Mouse (Mus musculus) heart, postnatal 0 days (tissue): ENCODE measurements around the gene Gad1. TPM values are rescaled to one million over a fixed set of nuclear protein-coding genes. Genes with fewer than 3 reads are reported as not detected.
"Not testable (repeated sequence)": the region's sequence is repeated elsewhere in the genome, so short reads cannot be mapped to it uniquely, and the experiment has no call there.

Experiments
- ATAC-seq: fragments of 200-750 bp; cut with Nextera tagmentation; 2 replicates; pipeline ENCODE4 v1.8.0; 2017; ENCODE audit warnings: low read depth, moderate number of reproducible peaks, moderate library complexity; ENCODE audit not compliant: insufficient read depth
- DNase-seq: peaks from one replicate; pipeline ENCODE4 v3.0.0-alpha.2; 2016; ENCODE audit warnings: low spot score
- H3K27ac ChIP-seq: fragments of 300-500 bp; sonication (generic); 2 replicates; pipeline ENCODE4 v1.5.1; 2014; ENCODE audit warnings: low read depth, mild to moderate bottlenecking
- H3K27me3 ChIP-seq: fragments of 300-500 bp; sonication (generic); 2 replicates; pipeline ENCODE4 v1.6.1; 2014; ENCODE audit warnings: low read length, mixed read lengths; ENCODE audit not compliant: control insufficient read depth, insufficient read depth
- H3K36me3 ChIP-seq: fragments of 300-500 bp; sonication (generic); replicated peaks from 2 replicates; pipeline ENCODE4 v1.6.1; 2014; ENCODE audit warnings: low read length, mixed read lengths; ENCODE audit not compliant: control insufficient read depth, insufficient read depth
- H3K4me1 ChIP-seq: fragments of 300-500 bp; sonication (generic); 2 replicates; pipeline ENCODE4 v1.6.1; 2014; ENCODE audit warnings: antibody characterized with exemption; ENCODE audit not compliant: control insufficient read depth, insufficient read depth
- H3K4me2 ChIP-seq: fragments of 300-500 bp; sonication (generic); 2 replicates; pipeline ENCODE4 v1.6.1; 2014; ENCODE audit warnings: low read depth, mild to moderate bottlenecking, low read length, moderate library complexity
- H3K4me3 ChIP-seq: fragments of 300-500 bp; sonication (generic); 2 replicates; pipeline ENCODE4 v1.5.1; 2014; ENCODE audit warnings: low read depth, low read length
- H3K9ac ChIP-seq: fragments of 300-500 bp; sonication (generic); replicated peaks from 2 replicates; pipeline ENCODE4 v1.6.1; 2014; ENCODE audit warnings: low read depth, low read length, mixed read lengths
- H3K9me3 ChIP-seq: fragments of 300-500 bp; sonication (generic); replicated peaks from 2 replicates; pipeline ENCODE4 v1.6.1; 2016; ENCODE audit warnings: low read length; ENCODE audit not compliant: control insufficient read depth
- CTCF ChIP-seq: IDR thresholded peaks from 2 replicates; pipeline ENCODE4 v1.5.1; 2016; ENCODE audit warnings: antibody characterized with exemption, control low read depth, low read depth
- EP300 ChIP-seq: IDR thresholded peaks from 2 replicates; pipeline ENCODE4 v1.6.1; 2016; ENCODE audit warnings: antibody characterized with exemption, low read depth
- WGBS: fragments of 180-500 bp; shearing (Covaris S2); extraction: QIAGEN DNeasy Blood & Tissue Kit; methylation state at CpG from one replicate; pipeline ENCODE4 v1.1.7; 2014; 5-methylcytosine and 5-hydroxymethylcytosine counted together
- polyA plus RNA-seq: library from polyadenylated mRNA; unstranded; fragments of >200 nt; fragmentation: Nextera tagmentation; extraction: Ambion mirVana; gene quantifications from 2 replicates; pipeline ENCODE4 v1.2.1, GENCODE M21; 2015
- total RNA-seq: library from RNA; depleted of rRNA; stranded (reverse); fragments of >200 nt; gene quantifications from 2 replicates; pipeline ENCODE4 v1.2.3, GENCODE M21; 2014; ENCODE audit warnings: low replicate concordance

The Gad1 gene
- total and polyA plus RNA-seq, 2 experiments from 2014 or later = 0.11 TPM; not detected in 1

DNA sequence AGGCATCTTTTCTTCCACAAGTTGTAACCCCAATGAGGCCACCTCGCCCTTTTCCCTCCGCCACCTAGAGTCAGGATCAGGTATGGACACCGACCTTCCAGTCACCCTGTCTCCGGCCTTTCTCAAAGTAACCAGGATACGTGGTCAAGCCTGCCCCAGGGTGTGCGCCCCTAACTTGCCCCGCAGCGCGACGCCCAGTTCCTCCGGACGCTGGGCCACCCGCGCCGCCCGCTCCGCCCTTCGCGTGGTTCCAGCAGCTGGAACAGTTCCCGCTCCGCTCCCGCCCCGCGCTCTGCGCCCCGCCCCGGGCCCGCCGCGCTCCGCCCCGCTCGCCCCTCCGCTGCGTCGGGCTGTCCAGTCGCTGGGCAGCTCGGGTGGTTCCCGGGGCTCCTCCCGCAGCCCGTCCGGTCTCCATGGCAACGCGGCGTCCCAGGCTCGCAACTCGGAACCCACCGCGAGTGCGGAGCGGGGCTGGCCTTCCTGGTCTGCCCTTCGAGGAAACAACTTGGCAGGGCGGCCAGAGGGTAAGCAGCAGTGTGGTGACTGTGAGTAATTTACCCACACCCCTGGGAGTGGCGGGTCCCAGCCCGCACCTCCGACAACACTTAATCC is 43.7 kb upstream of the Gad1 start:
- WGBS = under 1% methylated on average over 55 of the region's 56 CpGs
- DNase-seq (peak; percentile 61), ATAC-seq (peak; percentile 95)
- Histone ChIP-seq H3K9ac (0 out of 2 replicates have a peak overlapping the region, but pooled peaks have one; percentile 24), H3K4me1 (peaks cover 6% of the 10 kb centered on the region; the same call in 1 of the 2 replicates), H3K36me3 (no peaks in the 10 kb centered on the region), H3K27me3 (0 out of 2 replicates have a peak, but pooled peaks cover 5% of the 10 kb centered on the region), H3K27ac (no peak overlapping the region), H3K4me2 (peak overlapping the region; percentile 80), H3K9me3 (no peaks in the 10 kb centered on the region), H3K4me3 (peak overlapping the region; percentile 50)
- TF ChIP-seq EP300 (no peak), CTCF (peak; percentile 53)

DNA sequence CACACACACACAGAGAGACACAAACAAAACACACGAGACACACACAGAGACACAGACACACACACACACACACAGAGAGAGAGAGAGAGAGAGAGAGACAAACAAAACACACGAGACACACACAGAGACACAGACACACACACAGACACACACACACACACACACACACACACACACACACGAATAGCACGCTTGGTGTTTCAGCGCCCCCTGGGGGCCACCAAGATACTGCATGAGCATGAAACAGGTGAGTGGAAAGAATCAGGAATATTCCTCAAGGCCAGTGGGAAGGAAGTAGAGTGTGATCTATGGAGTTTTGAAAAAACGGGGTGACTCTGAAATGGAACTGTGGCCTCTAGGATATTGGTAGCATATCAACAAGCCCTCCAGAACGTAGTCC is 14.6 kb upstream of the Gad1 start:
- not testable (repeated sequence) for DNase-seq

DNA sequence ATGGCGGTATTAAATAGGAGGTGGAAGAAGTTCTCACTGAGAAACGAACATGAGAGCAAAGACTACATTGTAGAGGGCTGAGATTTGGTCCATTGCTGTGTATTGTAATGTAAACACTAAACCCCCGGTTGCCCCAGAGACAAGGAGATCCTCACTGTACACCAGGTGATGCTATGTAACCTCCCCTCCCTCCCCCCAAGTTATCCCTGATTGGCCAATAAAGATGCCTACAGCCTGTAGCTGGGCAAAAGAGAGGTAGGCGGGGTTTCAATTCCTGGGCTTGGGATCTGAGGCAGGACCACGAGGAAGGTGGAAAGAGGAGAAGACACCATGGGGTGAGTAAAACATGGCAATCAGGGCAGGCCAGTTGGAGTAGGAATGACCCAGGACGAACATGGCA is 2.2 kb upstream of the Gad1 start:
- H3K4me2 ChIP-seq = no peak overlapping the region
- TF ChIP-seq EP300 (no peak), CTCF (no peak)
- H3K4me1 ChIP-seq = no peaks in the 10 kb centered on the region
- H3K27ac ChIP-seq = no peak overlapping the region
- H3K4me3 ChIP-seq = no peak overlapping the region
- no peaks in the 10 kb centered on the region for H3K36me3 ChIP-seq
- no peaks in the 10 kb centered on the region for H3K27me3 ChIP-seq
- DNase-seq (no peak), ATAC-seq (no peak)
- H3K9me3 ChIP-seq = no peaks in the 10 kb centered on the region
- 51% methylated on average over 6 of the region's 6 CpGs for WGBS
- no peak overlapping the region for H3K9ac ChIP-seq

More for the DNA sequence above, 14.6 kb upstream of the Gad1 start:
- H3K9me3 ChIP-seq, H3K27ac ChIP-seq, ATAC-seq, H3K27me3 ChIP-seq, H3K4me1 ChIP-seq, H3K4me2 ChIP-seq, H3K36me3 ChIP-seq, H3K9ac ChIP-seq, H3K4me3 ChIP-seq: not testable (repeated sequence)
- 44% methylated on average over 7 of the region's 7 CpGs for WGBS
- TF ChIP-seq CTCF = peak; percentile 61

DNA sequence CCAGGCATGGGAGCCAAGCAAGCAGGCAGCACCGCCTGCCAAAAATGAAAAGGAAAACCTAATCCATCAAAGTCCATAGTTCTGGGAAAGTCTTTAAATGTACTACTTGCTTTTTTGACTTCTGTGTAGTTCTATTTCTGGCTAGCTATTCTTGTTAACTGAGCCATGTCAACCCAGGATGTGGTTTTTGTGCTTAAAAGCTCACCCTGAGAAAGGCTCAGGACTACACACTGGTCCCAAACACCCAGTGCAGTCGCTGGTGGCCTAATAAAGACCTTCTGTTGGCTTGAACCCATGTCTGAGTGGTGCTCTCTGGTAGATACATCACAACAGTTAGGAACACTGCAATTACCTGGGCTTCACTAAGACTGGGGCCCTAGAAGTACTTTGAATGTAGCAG is 1.4 kb upstream of the Gad1 start:
- Histone ChIP-seq H3K9ac (no peak overlapping the region), H3K4me3 (no peak overlapping the region), H3K4me2 (no peak overlapping the region), H3K9me3 (no peaks in the 10 kb centered on the region), H3K27me3 (no peaks in the 10 kb centered on the region), H3K27ac (no peak overlapping the region), H3K4me1 (no peaks in the 10 kb centered on the region), H3K36me3 (no peaks in the 10 kb centered on the region)
- DNase-seq = no peak
- no peak for ATAC-seq
- 62% methylated on average over 2 of the region's 2 CpGs for WGBS
- TF ChIP-seq CTCF = no peak
- TF ChIP-seq EP300 = no peak

GRCm38 (mm10) chr2:70552067-70552598 is 739 bp upstream of the Gad1 start:
- 69% methylated on average over 15 of the region's 15 CpGs for WGBS
- Histone ChIP-seq H3K36me3 (no peaks in the 10 kb centered on the region), H3K4me1 (no peaks in the 10 kb centered on the region), H3K27me3 (0 out of 2 replicates have a peak, but pooled peaks cover under 1% of the 10 kb centered on the region), H3K9ac (no peak overlapping the region), H3K4me3 (no peak overlapping the region), H3K9me3 (no peaks in the 10 kb centered on the region), H3K4me2 (no peak overlapping the region), H3K27ac (no peak overlapping the region)
- no peak for TF ChIP-seq CTCF
- no peak for TF ChIP-seq EP300
- ATAC-seq = no peak
- no peak for DNase-seq

DNA sequence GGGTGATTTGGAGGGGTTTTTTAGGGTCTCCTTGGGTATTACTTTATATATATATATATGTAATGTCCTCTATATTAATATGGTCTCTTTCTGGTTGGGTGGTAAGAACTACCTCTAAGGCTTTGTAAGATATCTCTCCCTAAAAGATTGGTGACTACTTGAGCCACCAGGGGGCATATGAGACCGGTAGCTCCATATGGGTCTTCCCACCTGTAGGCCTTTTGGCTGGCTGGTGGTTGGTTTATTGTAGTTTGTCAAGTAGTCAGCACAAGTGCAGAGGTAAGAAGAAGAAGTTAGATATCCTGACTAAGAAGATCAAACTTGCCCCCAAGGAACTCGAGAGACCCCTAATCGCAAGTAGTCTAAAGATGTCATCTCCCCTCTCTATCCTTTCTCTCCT is 954 bp downstream of the Gad1 start:
- no peak overlapping the region for H3K4me2 ChIP-seq
- 75% methylated on average over 3 of the region's 3 CpGs for WGBS
- H3K9ac ChIP-seq = no peak overlapping the region
- H3K27me3 ChIP-seq = peaks cover 14% of the 10 kb centered on the region
- no peaks in the 10 kb centered on the region for H3K36me3 ChIP-seq
- no peaks in the 10 kb centered on the region for H3K4me1 ChIP-seq
- ATAC-seq = no peak
- DNase-seq = no peak
- H3K9me3 ChIP-seq = no peaks in the 10 kb centered on the region
- TF ChIP-seq CTCF (no peak), EP300 (no peak)
- no peak overlapping the region for H3K27ac ChIP-seq
- H3K4me3 ChIP-seq = no peak overlapping the region
